Mouse (Mus musculus): ENCODE data around the gene Rtl1.

The Rtl1 gene

DNA sequence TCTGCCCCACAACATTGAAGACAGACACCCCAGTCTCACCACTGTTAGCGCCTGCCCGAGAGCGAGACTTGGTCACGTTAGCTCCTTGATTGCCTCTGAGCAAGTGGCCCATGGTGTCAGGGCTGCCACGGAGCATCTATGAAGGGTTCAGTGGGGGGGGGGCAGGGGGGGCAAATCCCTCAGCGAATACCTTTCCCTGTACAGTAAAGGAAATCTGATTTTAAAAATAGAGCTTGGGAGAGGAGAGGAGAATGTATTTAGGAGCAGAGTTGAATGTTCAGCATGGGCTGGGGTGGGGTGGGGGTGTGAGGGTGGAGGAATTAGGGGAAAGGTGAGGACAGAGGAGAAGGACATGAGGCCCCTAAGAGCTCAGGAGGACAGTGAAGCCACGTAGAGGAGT is at the start of gene Rtl1:
TSS of gene Rtl1 (minus strand) at position 101 of the 400 bp plus-strand sequence.
- DNase-seq (ENCODE audit: low spot score in 2 of 2) = no peak

GRCm38 (mm10) chr12:109640560-109641167 is 40.5 kb upstream of the Rtl1 start:
- DNase-seq (ENCODE audit: low spot score in 2 of 2) = no peak

GRCm38 (mm10) chr12:109632035-109632434 is 31.9 kb upstream of the Rtl1 start:
- DNase-seq (ENCODE audit: low spot score in 2 of 2) = no peak

DNA sequence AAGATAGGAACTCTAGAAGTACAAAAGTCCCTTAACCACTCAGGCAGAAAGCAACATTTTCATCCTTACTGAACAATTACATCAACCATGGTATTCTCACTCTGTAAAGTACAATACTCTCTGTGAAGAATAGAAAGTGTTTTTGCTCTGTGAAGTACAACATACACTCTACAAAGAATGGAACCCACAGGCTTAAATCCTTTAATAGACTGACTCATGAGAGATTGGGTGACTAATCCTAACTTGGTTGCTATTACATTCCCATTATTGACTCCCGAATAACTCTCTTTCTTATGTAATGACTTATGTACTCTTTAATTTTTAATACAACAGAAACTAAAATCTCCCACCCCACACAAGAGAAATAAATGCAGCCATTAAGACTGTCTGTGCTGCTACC is 28.8 kb upstream of the Rtl1 start:
- DNase-seq (ENCODE audit: low spot score in 2 of 2) = no peak

DNA sequence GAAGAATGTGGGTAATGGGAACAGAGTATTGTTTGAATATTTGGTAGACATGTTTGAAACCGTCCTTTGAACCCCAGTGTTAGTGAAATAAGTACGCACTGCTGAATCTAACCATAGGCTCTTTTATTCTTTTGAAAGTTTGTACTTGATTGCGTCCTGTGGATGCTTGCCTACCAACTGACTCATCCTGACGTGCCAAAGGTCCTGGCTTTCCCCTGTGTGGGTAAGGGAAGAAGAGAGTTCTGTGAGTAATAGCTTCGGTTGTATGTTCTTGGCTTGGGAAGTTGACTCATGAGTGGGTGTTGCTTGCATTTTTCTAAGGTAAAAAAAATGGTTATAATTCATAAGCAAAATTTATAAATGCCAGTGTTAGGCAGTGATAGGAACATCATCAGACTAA is 26.8 kb upstream of the Rtl1 start:
- DNase-seq (ENCODE audit: low spot score in 2 of 2) = no peak

DNA sequence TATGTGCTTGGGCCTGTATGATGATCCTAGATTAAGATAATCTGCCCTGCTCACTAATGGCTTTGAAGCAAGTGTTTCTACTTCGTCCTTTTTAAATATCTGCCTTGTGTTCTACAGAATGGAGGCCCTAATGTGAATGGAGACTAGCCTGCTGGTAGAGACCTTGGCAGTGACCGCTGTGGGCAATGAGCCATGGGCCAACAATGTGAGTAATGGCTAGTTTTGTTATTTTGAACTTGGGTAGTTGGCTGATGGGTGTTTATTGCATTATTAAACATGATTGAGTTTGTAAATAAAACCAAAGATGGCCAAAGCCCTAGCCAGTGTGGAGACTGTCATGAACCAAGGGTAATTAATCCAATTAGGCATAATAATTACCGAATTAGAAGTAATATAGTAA is 20.1 kb upstream of the Rtl1 start:
- DNase-seq (ENCODE audit: low spot score in 2 of 2) = no peak

DNA sequence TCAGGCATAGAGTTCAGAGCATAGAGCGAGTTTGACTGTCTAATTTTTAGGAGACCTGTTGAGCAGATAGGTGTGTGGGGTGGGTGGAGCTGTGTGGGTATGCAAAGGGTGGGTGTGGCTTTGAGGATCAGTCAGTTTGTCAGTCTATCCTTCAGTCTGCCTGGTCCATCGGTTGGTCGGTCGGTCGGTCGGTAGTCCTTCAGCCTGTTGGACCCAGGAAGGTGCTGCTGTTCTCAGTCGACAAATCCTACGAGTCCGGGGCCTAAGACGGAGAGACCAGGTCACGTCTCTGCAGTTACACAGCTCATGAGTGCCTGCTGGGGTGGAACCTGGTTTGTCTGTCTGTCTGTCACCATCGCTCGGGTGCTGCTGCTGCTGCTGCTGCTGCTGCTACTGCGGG is 17.9 kb upstream of the Rtl1 start:
- DNase-seq (ENCODE audit: low spot score in 2 of 2) = no peak

DNA sequence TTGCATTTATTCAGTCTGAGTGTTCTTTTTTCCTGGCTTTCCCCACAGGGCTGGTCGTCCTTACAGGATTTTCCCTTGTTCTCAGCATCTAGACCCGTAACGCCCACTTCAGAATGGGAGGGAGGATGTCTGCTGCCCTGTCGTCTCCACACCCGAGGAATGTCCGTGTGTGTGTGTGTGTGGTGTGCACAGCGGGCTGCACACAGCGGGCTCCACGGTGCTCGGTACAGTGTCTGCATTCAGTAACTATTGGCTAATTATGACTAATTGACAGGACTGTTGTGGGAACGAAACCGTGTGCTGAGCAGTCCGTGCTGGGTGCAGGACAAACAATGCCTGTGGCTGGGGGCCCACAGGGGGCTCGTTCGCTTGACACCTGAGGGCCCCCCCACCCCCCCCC is 17.0 kb upstream of the Rtl1 start:
- no peak for DNase-seq (ENCODE audit: low spot score in 2 of 2)

- DNase-seq (ENCODE audit: low spot score in 2 of 2) = no peak
Measured at GRCm38 (mm10) chr12:109615371-109615770, 15.2 kb upstream of the Rtl1 start.

DNA sequence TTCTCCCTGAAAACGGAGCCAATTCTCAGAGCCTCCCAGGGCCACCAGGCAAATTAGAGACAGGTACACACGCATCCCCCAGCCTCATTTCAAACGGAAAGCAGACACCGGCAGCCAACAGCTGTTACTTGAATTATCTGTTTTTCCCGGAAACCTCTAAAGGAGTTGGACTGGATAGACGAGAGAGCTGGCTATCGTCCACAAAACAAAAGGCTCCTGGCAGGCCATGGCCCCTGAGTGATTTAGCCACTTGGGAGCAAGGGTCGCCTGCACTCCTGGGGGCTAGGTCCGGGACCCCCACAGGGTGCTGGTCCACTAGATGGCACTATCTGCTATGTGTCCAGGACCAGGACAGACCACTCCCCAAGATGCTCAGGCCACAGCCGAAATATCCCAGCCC is 14.3 kb upstream of the Rtl1 start:
- no peak for DNase-seq (ENCODE audit: low spot score in 2 of 2)

- no peak for DNase-seq (ENCODE audit: low spot score in 2 of 2)
Measured at GRCm38 (mm10) chr12:109612392-109613385, 12.6 kb upstream of the Rtl1 start.

GRCm38 (mm10) chr12:109608576-109609440 is 8.7 kb upstream of the Rtl1 start:
- DNase-seq (ENCODE audit: low spot score in 2 of 2) = peak in 1 of 2 experiments; percentile 40

DNA sequence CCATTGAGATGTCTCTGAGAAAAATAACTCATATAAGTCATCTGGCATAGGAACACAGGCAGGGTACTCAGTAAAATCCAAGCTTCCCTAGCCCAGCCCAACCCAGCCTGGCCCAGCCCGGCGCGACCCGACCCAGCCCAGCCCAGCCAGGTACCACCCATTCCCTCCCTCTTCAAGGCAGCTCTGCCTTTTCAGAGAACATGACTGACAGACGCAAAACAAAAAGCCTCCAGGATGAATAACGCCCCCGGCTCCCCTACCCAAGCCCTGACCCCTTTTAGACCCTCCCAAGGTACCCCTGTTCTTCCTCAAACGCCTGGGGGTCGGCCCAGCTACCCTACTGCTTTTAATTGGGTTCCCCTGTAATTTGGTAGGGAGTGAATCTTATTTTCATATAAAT is 7.8 kb upstream of the Rtl1 start:
- DNase-seq (ENCODE audit: low spot score in 2 of 2) = peak in 1 of 2 experiments; percentile 51

GRCm38 (mm10) chr12:109607191-109607590 is 7.1 kb upstream of the Rtl1 start:
- peak in 1 of 2 experiments; percentile 49 for DNase-seq (ENCODE audit: low spot score in 2 of 2)

GRCm38 (mm10) chr12:109604982-109605721 is 5.0 kb upstream of the Rtl1 start:
- DNase-seq (ENCODE audit: low spot score in 2 of 2) = peak in 1 of 2 experiments; percentile 45

- no peak for DNase-seq (ENCODE audit: low spot score in 2 of 2)
Measured at GRCm38 (mm10) chr12:109598551-109599250, 1.4 kb downstream of the Rtl1 start.

DNA sequence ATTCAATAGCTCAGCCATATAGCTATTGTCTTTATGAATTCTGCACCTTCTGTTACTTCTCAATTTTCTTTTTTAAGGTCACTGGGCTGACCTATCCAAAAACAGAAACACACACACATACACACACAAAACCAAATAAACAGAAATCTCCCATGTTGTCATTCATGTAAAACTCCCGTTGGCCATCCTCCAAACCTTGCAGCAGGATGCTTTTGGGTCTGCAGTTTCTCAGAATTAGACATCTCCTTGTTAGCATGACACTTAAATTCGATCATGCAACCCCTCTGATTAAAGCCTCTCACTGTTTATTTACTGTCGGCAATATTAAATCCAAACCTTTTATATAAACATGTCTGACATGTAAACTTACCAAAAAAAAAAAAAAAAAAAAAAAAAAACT is 3.4 kb downstream of the Rtl1 start:
- DNase-seq (ENCODE audit: low spot score in 2 of 2) = no peak

DNA sequence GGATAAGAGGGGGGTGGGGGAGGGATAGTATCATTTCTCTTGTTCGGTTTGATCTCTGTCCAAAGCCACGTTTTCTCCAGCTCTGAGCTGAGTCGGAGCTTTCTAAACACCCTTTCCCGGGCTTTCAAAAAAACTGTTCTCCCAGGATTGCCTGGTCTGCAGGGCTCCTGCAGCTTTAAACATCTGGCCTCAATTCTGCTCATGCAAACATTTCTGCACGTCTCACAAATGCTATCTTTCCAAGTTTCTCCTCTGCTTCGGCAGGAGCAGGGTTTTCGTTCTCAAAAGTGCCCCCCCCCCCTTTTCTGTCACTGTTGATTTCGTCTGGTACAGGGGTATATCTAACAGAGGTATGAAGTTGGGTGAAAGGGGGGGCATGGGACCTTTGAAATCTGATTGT is 3.9 kb downstream of the Rtl1 start:
- no peak for DNase-seq (ENCODE audit: low spot score in 2 of 2)

- no peak for DNase-seq (ENCODE audit: low spot score in 2 of 2)
Measured at GRCm38 (mm10) chr12:109595753-109596152, 4.4 kb downstream of the Rtl1 start.

DNA sequence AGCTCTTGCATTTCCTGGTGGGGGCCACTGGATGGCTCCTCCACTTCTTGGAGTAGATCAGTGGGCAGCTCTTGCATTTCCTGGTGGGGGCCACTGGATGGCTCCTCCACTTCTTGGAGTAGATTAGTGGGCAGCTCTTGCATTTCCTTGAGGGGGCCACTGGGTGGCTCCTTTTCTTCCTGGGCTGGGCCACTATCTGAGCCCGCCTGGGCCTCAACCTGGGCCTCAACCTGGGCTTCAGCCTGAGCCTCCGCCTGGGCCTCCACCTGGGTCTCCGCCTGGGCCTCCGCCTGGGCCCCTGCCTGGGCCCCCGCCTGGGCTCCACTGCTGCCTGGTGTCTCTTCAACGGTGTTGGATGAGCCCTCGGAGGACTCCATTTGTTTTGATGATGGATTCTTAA is 5.2 kb downstream of the Rtl1 start:
- DNase-seq (ENCODE audit: low spot score in 2 of 2) = no peak

DNA sequence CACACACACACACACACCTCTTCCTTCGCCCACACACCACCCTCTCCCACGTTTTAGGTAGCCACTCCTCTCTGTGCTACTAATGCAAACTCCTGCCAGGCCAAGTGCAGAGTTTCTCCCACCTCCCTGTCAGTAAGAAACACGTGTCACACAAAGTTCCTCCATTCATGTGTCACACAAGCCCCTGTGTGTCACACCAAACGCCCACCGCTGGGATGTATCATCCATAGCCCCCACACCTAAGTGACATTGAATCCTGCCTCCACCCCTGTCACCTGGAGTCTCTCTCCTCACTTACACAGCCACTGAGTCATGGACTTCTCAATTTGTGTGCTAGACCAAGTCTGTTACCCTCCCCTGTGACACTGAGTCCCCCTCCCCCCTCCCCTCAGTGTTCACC is 17.9 kb downstream of the Rtl1 start:
- no peak for DNase-seq (ENCODE audit: low spot score in 2 of 2)

Measured in spleen, postnatal 4 days (tissue).